Mouse (Mus musculus) kidney, embryonic 15.5 days (tissue): ENCODE measurements around the gene Xlr4a. TPM values are rescaled to one million over a fixed set of nuclear protein-coding genes. Genes with fewer than 3 reads are reported as not detected.

ENCODE experiments used
- ATAC-seq: fragments of 200-750 bp; cut with Nextera tagmentation; replicated peaks from 2 replicates; pipeline ENCODE4 v1.8.0; 2017; ENCODE audit warnings: moderate TSS enrichment; ENCODE audit not compliant: low FRiP score
- H3K27ac ChIP-seq: fragments of 300-500 bp; sonication (generic); 2 replicates; pipeline ENCODE4 v1.5.1; 2015; ENCODE audit warnings: mild to moderate bottlenecking, inconsistent platforms
- H3K27me3 ChIP-seq: fragments of 300-500 bp; sonication (generic); 2 replicates; pipeline ENCODE4 v1.6.1; 2015; ENCODE audit warnings: inconsistent platforms
- H3K36me3 ChIP-seq: fragments of 300-500 bp; sonication (generic); 2 replicates; pipeline ENCODE4 v1.6.1; 2015; ENCODE audit warnings: inconsistent platforms
- H3K4me1 ChIP-seq: fragments of 300-500 bp; sonication (generic); 2 replicates; pipeline ENCODE4 v1.6.1; 2015; ENCODE audit warnings: inconsistent platforms
- H3K4me2 ChIP-seq: fragments of 300-500 bp; sonication (generic); 2 replicates; pipeline ENCODE4 v1.6.1; 2015; ENCODE audit warnings: moderate library complexity, mild to moderate bottlenecking, inconsistent platforms
- H3K4me3 ChIP-seq: fragments of 300-500 bp; sonication (generic); replicated peaks from 2 replicates; pipeline ENCODE4 v1.5.1; 2015; ENCODE audit warnings: mild to moderate bottlenecking, inconsistent platforms
- H3K9ac ChIP-seq: fragments of 300-500 bp; sonication (generic); 2 replicates; pipeline ENCODE4 v1.6.1; 2015; ENCODE audit warnings: mild to moderate bottlenecking, inconsistent platforms
- H3K9me3 ChIP-seq: fragments of 300-500 bp; sonication (generic); replicated peaks from 2 replicates; pipeline ENCODE4 v1.6.1; 2016; ENCODE audit warnings: inconsistent platforms
- WGBS: fragments of 180-500 bp; shearing (Covaris S2); methylation state at CpG from one replicate; pipeline ENCODE4 v1.1.7; 2015; ENCODE audit warnings: mixed read lengths; 5-methylcytosine and 5-hydroxymethylcytosine counted together
- polyA plus RNA-seq: library from polyadenylated mRNA; unstranded; fragments of >200 nt; fragmentation: Nextera tagmentation; extraction: Ambion mirVana; gene quantifications from 2 replicates; pipeline ENCODE4 v1.2.1, GENCODE M21; 2015

The Xlr4a gene
- polyA plus RNA-seq, 1 experiment from 2014 or later = 0.36 TPM

- Histone ChIP-seq H3K4me1 (no peaks in the 10 kb centered on the region), H3K27ac (no peak overlapping the region), H3K4me2 (no peak overlapping the region), H3K9me3 (no peaks in the 10 kb centered on the region), H3K27me3 (peaks cover 21% of the 10 kb centered on the region), H3K4me3 (no peak overlapping the region), H3K36me3 (no peaks in the 10 kb centered on the region), H3K9ac (no peak overlapping the region)
- no peak for ATAC-seq
- WGBS = 85% methylated on average over 12 of the region's 12 CpGs
Observed at GRCm38 (mm10) chrX:73039666-73040065, 42.6 kb downstream of the Xlr4a start.

GRCm38 (mm10) chrX:73038831-73039230 is 43.4 kb downstream of the Xlr4a start:
- Histone ChIP-seq H3K27me3 (peaks cover 21% of the 10 kb centered on the region), H3K4me1 (no peaks in the 10 kb centered on the region), H3K4me3 (no peak overlapping the region), H3K4me2 (no peak overlapping the region), H3K9me3 (no peaks in the 10 kb centered on the region), H3K9ac (no peak overlapping the region), H3K27ac (no peak overlapping the region), H3K36me3 (no peaks in the 10 kb centered on the region)
- ATAC-seq = no peak
- 84% methylated on average over 8 of the region's 8 CpGs for WGBS

DNA sequence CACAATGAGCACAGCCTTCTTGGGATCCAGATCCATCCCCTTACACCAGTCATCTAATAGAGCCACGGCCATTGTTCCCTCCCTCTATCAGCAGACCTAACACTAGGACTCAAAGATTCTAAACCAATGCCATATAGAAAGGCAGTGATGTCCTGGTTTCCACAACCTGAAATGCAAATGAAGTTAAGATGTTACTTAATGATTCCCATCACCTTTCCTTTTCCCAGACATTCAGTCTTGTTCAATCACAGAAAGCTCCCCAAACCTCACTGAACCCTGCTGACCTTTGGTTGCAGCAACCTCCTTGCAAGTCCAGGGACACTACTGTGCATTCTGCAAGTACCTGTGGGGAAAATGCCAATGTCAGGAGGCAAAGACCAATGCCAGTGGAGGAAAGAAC is 45.3 kb downstream of the Xlr4a start, which contains the start of gene Pnma5:
Pnma5 (minus strand) TSS at position 101 of the 400 bp plus-strand sequence.
- H3K27me3 ChIP-seq = peaks cover 21% of the 10 kb centered on the region
- ATAC-seq = no peak
- no peaks in the 10 kb centered on the region for H3K4me1 ChIP-seq
- no peaks in the 10 kb centered on the region for H3K36me3 ChIP-seq
- 71% methylated on average over 1 of the region's 1 CpGs for WGBS
- H3K9me3 ChIP-seq = no peaks in the 10 kb centered on the region
- H3K4me2 ChIP-seq = no peak within 1 kb of the TSS
- H3K9ac ChIP-seq = no peak within 1 kb of the TSS
- no peak within 1 kb of the TSS for H3K27ac ChIP-seq
- H3K4me3 ChIP-seq = no peak within 1 kb of the TSS

Other genes starting within 250 kb of the Xlr4a start
- gene Cetn2, start 164.1 kb downstream of the Xlr4a start, polyA plus RNA-seq = 90.4 and 106 TPM in 2 replicates
- 27.2 and 28.8 TPM in 2 replicates for gene Nsdhl, start 163.9 kb downstream of the Xlr4a start, polyA plus RNA-seq
- 6.2 and 7.2 TPM in 2 replicates for gene Zfp185, start 95.1 kb downstream of the Xlr4a start, polyA plus RNA-seq
- gene Pnma5, start 45.4 kb downstream of the Xlr4a start, polyA plus RNA-seq = 0.09 TPM in 2 replicates
- 0.10 TPM in 1 of 2 replicates, not detected in the other for gene Pnma3, start 17.7 kb downstream of the Xlr4a start, polyA plus RNA-seq
- gene Xlr3a, start 14.6 kb upstream of the Xlr4a start, polyA plus RNA-seq = 3.3 and 3.8 TPM in 2 replicates
- not detected in 2 replicates for gene Gm14685, start 34.6 kb upstream of the Xlr4a start, polyA plus RNA-seq
- not detected in 2 replicates for gene Xlr5b, start 66.3 kb upstream of the Xlr4a start, polyA plus RNA-seq
- not detected in 2 replicates for gene DXBay18, start 67.0 kb upstream of the Xlr4a start, polyA plus RNA-seq
- not detected in 2 replicates for gene Spin2d, start 94.5 kb upstream of the Xlr4a start, polyA plus RNA-seq
- gene Xlr3b, start 109.7 kb upstream of the Xlr4a start, polyA plus RNA-seq = 14.2 and 14.4 TPM in 2 replicates
- 0.81 and 1.00 TPM in 2 replicates for gene Xlr4b, start 131.9 kb upstream of the Xlr4a start, polyA plus RNA-seq
- 9.5 and 11.3 TPM in 2 replicates for gene F8a, start 145.8 kb upstream of the Xlr4a start, polyA plus RNA-seq
- 0.22 and 0.30 TPM in 2 replicates for gene Xlr4c, start 160.7 kb upstream of the Xlr4a start, polyA plus RNA-seq
- gene Xlr3c, start 182.9 kb upstream of the Xlr4a start, polyA plus RNA-seq = not detected in 2 replicates
- gene Xlr5a, start 210.5 kb upstream of the Xlr4a start, polyA plus RNA-seq = not detected in 2 replicates
- not detected in 2 replicates for gene Xlr5c, start 210.5 kb upstream of the Xlr4a start, polyA plus RNA-seq